Mouse (Mus musculus): ENCODE data around the gene Tmem131. TPM values are rescaled to one million over a fixed set of nuclear protein-coding genes. Genes with fewer than 3 reads are reported as not detected.

Gene Tmem131
- polyA plus RNA-seq, 1 experiment from 2014 or later, result 6.5 TPM

DNA sequence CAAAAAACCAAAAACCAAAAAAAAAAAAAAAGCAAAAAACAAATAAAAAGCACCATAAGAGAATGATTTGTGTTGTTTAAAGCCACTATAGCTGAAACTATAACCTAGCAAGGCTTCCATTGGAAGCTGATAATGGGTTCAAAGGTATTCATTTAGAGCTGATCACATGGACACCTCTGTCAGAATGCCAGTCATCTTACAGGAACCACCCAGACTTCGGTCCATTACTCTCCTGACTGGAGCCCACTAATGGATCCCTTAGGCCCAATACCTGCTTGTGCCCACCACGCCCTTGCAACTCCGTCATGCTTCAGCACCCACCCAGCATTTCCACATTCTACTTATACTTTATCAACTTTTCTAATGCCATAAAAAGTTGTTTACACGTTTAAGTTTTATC lies 17.2 kb downstream of the Tmem131 start:
- H3K9me3 ChIP-seq (replicated peaks), result no peaks in the 10 kb centered on the region
- H3K27ac ChIP-seq, result peak overlapping the region; percentile 82
- ATAC-seq (ENCODE audit: low read depth) (no peak), DNase-seq (no peak)
- H3K4me1 ChIP-seq (replicated peaks), result peaks cover 96% of the 10 kb centered on the region
- H3K4me2 ChIP-seq, result peak overlapping the region; percentile 41
- H3K9ac ChIP-seq, result peak overlapping the region; percentile 48; the same call in 1 of the 2 replicates
- H3K27me3 ChIP-seq, result no peaks in the 10 kb centered on the region
- H3K36me3 ChIP-seq, result 0 out of 2 replicates have a peak, but pooled peaks cover 4% of the 10 kb centered on the region
- no peak overlapping the region for H3K4me3 ChIP-seq (replicated peaks)
- WGBS (ENCODE audit: insufficient replicate concordance), result 60% methylated on average over 4 of the region's 4 CpGs

DNA sequence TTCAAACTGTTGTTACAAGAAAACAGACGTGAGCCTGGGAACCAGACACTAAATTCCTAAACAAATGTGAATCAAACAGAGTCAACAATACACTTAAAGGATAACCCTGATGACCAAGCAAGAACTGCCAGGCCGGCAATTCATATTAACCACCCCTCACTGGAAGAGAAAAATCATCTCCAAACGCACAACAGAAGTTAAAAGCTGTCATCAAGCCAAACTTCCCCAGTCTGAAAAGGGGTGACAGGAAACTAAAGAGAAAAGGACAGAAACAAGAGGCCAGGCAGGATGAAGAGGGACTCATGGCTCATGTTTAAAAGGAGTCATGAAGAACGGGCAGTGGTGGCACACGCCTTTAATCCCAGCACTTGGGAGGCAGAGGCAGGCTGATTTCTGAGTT lies 17.7 kb downstream of the Tmem131 start:
- H3K27ac ChIP-seq, result peak overlapping the region; percentile 37
- no peaks in the 10 kb centered on the region for H3K9me3 ChIP-seq (replicated peaks)
- no peak overlapping the region for H3K4me3 ChIP-seq (replicated peaks)
- WGBS (ENCODE audit: insufficient replicate concordance), result 49% methylated on average over 5 of the region's 5 CpGs
- DNase-seq (no peak), ATAC-seq (ENCODE audit: low read depth) (no peak)
- H3K27me3 ChIP-seq, result no peaks in the 10 kb centered on the region
- 0 out of 2 replicates have a peak overlapping the region, but pooled peaks have one; percentile 2 for H3K9ac ChIP-seq
- no peak overlapping the region for H3K4me2 ChIP-seq
- H3K36me3 ChIP-seq, result 0 out of 2 replicates have a peak, but pooled peaks cover 4% of the 10 kb centered on the region
- H3K4me1 ChIP-seq (replicated peaks), result peaks cover 96% of the 10 kb centered on the region

DNA sequence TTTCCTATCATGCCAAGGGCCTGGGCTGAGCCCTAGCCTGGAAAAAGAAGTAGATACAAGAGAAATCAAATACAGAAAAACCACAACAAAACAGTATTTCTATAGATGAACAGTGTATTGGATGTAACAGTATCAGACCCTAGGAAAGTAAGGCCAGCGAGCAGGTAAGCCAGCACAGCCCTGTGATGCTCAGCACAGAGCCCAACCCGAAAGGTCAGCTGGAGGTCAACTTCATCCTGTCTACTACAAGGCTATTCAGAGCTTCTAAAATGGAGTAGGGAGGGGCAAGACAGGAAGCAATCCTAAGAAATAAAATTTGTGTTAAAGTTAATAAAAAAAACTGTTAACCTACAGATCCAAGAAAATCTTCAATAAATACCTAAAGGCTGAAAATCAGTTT lies 18.6 kb downstream of the Tmem131 start:
- 83% methylated on average over 2 of the region's 2 CpGs for WGBS (ENCODE audit: insufficient replicate concordance)
- no peaks in the 10 kb centered on the region for H3K27me3 ChIP-seq
- no peaks in the 10 kb centered on the region for H3K36me3 ChIP-seq
- H3K4me2 ChIP-seq, result no peak overlapping the region
- H3K9me3 ChIP-seq (replicated peaks), result no peaks in the 10 kb centered on the region
- peaks cover 98% of the 10 kb centered on the region for H3K4me1 ChIP-seq (replicated peaks)
- ATAC-seq (ENCODE audit: low read depth) (no peak), DNase-seq (no peak)
- no peak overlapping the region for H3K27ac ChIP-seq
- H3K4me3 ChIP-seq (replicated peaks), result no peak overlapping the region
- no peak overlapping the region for H3K9ac ChIP-seq

DNA sequence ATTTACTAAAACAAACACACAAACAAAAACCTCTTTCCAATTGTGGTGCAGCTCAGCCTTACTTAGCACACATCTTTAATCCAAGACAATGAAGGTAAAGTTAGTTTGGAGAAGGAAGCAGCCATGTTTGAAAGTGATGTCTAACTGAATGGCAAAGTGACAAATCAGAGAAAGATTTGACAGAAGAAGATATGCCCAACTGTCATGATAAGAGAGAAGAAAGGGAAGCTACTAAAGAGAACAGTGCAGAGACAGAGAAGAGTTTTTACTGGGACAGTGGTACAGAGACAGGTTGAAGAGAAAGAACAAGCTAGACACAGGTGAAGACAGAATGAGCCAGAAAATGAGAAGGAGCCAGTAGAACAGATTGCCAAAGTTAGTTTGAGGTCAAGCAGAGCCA lies 19.6 kb downstream of the Tmem131 start:
- peak overlapping the region; percentile 78; the same call in 1 of the 2 replicates for H3K4me2 ChIP-seq

DNA sequence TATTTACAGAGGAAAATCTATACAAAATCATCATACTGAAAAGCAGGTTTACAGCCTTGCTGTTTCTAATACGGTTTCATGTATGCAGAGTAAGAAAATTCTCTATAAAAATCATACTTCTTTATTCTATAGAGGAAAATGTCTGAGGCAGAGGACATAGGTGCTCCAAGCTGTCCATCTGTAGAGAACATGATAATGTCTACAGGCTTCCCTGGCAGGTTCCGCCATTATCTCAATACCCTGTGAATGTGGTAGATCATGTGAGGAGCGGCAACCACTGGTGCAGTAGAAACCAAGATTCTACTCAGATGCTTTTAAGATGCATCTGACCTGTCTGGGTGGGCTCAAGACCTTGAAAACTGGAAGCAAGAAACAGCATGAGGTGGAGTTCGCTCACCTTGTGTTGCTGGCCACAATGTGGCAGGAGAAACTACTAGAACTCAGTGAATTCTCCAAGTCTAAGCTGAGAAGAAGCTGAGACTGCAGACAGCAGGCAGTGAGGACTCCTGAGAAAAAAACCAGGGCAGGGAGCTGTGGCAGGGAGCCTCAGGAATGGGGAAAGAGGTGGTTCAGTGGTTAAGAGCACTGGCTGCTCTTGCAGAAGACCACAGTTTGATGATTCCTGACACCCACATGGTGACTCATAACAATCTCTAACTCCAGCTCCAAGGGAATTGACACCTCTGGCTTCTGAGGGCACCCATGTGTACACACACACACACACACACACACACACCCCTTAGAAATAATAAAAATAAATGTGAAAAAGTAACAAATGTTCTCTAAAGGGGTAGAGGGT lies 20.6 kb downstream of the Tmem131 start:
- no peaks in the 10 kb centered on the region for H3K9me3 ChIP-seq (replicated peaks)
- H3K27me3 ChIP-seq, result no peaks in the 10 kb centered on the region
- 41% methylated on average over 4 of the region's 4 CpGs for WGBS (ENCODE audit: insufficient replicate concordance)
- peaks cover 98% of the 10 kb centered on the region for H3K4me1 ChIP-seq (replicated peaks)
- peak overlapping the region; percentile 73 for H3K9ac ChIP-seq
- peak overlapping the region; percentile 21 for H3K4me3 ChIP-seq (replicated peaks)
- no peaks in the 10 kb centered on the region for H3K36me3 ChIP-seq
- H3K4me2 ChIP-seq, result peak overlapping the region; percentile 78
- DNase-seq (no peak), ATAC-seq (ENCODE audit: low read depth) (no peak)
- peak overlapping the region; percentile 99 for H3K27ac ChIP-seq

More for the DNA sequence above, 19.6 kb downstream of the Tmem131 start:
- Histone ChIP-seq H3K27ac (peak overlapping the region; percentile 99), H3K27me3 (no peaks in the 10 kb centered on the region), H3K36me3 (no peaks in the 10 kb centered on the region), H3K4me3 (replicated peaks) (no peak overlapping the region), H3K9ac (peak overlapping the region; percentile 73), H3K9me3 (replicated peaks) (no peaks in the 10 kb centered on the region), H3K4me1 (replicated peaks) (peaks cover 98% of the 10 kb centered on the region)
- ATAC-seq (ENCODE audit: low read depth) (no peak), DNase-seq (no peak)

DNA sequence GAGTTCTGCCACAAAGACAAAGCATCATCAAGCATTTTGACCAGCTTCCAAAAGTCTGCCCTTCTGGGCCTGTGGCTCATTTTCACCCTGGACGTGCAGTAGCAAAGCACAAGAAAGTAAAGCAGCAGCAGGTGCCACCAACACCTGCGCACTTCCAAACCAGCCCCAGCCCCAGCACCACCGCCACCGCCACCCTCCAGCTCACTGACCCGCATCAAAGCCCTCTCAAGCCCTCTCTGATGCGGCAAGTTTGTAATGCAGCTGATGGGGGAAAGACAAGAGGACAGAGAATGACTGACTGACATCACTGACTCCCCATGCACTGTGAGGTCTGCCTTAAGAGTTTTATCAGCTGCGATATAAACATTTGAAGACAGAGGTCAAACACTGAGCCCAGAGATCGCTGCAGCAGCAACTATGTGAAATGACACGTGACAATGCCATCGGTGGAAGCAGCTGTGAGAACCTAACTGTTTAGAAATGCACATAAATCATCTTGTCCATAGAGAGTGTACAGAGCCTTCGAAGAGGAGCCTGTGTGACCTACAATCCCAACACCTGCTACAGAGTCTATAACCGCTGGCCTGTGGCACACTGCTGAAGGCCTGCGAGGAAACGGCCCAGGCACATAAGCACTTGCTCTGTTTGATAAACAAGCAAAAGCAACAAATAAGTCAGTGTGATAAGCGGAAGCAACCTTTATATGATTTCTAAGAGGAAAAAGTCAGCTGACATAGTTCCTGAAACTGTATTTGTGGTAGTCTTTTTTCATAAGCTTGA lies 21.7 kb downstream of the Tmem131 start:
- ATAC-seq (ENCODE audit: low read depth) (no peak), DNase-seq (no peak)
- Histone ChIP-seq H3K4me3 (replicated peaks) (peak overlapping the region; percentile 39), H3K27me3 (no peaks in the 10 kb centered on the region), H3K27ac (peak overlapping the region; percentile 99), H3K9me3 (replicated peaks) (no peaks in the 10 kb centered on the region), H3K9ac (peak overlapping the region; percentile 73), H3K4me1 (replicated peaks) (peaks cover 99% of the 10 kb centered on the region), H3K36me3 (0 out of 2 replicates have a peak, but pooled peaks cover 1% of the 10 kb centered on the region), H3K4me2 (peak overlapping the region; percentile 78)
- WGBS (ENCODE audit: insufficient replicate concordance), result 49% methylated on average over 15 of the region's 15 CpGs

DNA sequence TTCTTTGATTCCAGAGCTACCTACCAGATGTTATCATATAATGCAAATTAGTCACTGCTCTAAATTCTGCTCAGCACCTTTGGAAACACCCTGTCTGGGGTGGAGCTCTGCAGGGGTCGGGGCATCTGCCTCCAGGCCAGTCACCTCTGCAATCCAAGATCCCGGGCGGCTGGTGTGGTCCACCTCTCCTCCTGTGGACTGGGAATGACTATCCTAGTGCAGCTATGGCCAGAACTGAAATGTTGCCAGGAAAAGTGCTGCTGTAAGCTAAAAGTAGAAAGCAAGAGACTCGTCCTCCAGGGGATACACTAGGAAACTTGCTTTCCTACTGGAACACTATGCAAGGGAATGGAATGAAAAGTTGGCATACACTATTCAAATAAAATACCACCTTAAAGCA lies 22.7 kb downstream of the Tmem131 start:
- DNase-seq, result no peak
- 0 out of 2 replicates have a peak, but pooled peaks cover 5% of the 10 kb centered on the region for H3K36me3 ChIP-seq
- no peak for ATAC-seq (ENCODE audit: low read depth)
- no peaks in the 10 kb centered on the region for H3K27me3 ChIP-seq
- H3K4me1 ChIP-seq (replicated peaks), result peaks cover 99% of the 10 kb centered on the region
- H3K27ac ChIP-seq, result peak overlapping the region; percentile 99
- peak overlapping the region; percentile 39 for H3K4me3 ChIP-seq (replicated peaks)
- peak overlapping the region; percentile 78 for H3K4me2 ChIP-seq
- H3K9me3 ChIP-seq (replicated peaks), result no peaks in the 10 kb centered on the region
- 30% methylated on average over 4 of the region's 4 CpGs for WGBS (ENCODE audit: insufficient replicate concordance)
- H3K9ac ChIP-seq, result peak overlapping the region; percentile 73

DNA sequence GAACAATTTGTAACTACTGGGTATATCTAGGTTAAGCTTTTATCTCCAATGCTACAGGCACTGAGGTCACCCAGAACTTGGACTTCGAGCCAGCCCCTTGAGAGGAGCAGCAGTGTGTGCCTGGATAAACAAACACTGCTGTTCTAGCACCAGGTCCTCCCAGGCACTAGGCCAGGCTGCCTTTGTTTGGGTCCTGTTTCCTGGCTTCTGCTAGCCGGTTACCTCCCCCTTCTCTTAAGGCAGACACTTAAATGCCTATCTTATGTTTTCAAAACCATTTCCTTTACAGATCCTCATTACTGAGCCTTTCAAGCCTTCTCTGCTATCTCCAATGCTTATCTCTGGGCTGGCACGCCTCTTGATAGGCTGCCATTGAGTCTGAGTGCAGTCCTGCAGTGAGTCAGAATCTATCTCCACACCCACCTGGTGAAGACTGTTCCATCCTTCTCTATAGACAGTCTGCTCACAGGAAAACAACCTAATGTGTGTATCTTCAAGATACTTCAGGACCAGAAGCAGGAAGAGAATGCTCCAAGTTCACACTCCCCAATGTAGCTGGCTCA lies 23.2 kb downstream of the Tmem131 start:
- peak overlapping the region; percentile 99 for H3K27ac ChIP-seq
- no peaks in the 10 kb centered on the region for H3K9me3 ChIP-seq (replicated peaks)
- peak overlapping the region; percentile 39 for H3K4me3 ChIP-seq (replicated peaks)
- peak; percentile 75 for ATAC-seq (ENCODE audit: low read depth)
- DNase-seq, result peak; percentile 77
- peak overlapping the region; percentile 78 for H3K4me2 ChIP-seq
- 2% methylated on average over 3 of the region's 3 CpGs for WGBS (ENCODE audit: insufficient replicate concordance)
- H3K36me3 ChIP-seq, result peaks cover 5% of the 10 kb centered on the region; the same call in 1 of the 2 replicates
- H3K4me1 ChIP-seq (replicated peaks), result peaks cover 100% of the 10 kb centered on the region
- peak overlapping the region; percentile 73 for H3K9ac ChIP-seq
- H3K27me3 ChIP-seq, result no peaks in the 10 kb centered on the region

DNA sequence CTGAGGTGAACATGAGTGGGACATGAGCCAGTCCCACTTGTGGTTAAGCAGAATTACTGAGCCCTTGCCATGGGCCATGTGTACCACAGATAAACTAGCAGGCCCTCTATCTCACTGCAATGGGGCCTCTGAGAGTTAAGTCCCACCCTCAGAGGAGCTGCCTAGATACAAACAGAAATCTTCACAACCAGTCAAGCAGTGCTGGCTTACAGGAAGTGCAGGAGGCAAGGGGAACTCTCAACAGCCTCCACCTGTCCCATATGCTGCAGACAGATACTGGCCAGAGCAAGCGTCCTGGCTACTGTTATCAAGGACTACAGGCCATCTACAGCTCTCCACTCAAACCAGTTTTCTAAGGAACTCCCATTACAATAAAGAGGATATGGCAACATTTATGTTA lies 23.7 kb downstream of the Tmem131 start:
- no peaks in the 10 kb centered on the region for H3K27me3 ChIP-seq
- no peaks in the 10 kb centered on the region for H3K9me3 ChIP-seq (replicated peaks)
- peaks cover 100% of the 10 kb centered on the region for H3K4me1 ChIP-seq (replicated peaks)
- H3K4me3 ChIP-seq (replicated peaks), result peak overlapping the region; percentile 35
- H3K36me3 ChIP-seq, result peaks cover 5% of the 10 kb centered on the region; the same call in 1 of the 2 replicates
- H3K9ac ChIP-seq, result peak overlapping the region; percentile 73; the same call in 1 of the 2 replicates
- 0% methylated on average over 1 of the region's 1 CpGs for WGBS (ENCODE audit: insufficient replicate concordance)
- DNase-seq (peak; percentile 90), ATAC-seq (ENCODE audit: low read depth) (peak; percentile 91)
- H3K27ac ChIP-seq, result peak overlapping the region; percentile 99
- H3K4me2 ChIP-seq, result peak overlapping the region; percentile 78

DNA sequence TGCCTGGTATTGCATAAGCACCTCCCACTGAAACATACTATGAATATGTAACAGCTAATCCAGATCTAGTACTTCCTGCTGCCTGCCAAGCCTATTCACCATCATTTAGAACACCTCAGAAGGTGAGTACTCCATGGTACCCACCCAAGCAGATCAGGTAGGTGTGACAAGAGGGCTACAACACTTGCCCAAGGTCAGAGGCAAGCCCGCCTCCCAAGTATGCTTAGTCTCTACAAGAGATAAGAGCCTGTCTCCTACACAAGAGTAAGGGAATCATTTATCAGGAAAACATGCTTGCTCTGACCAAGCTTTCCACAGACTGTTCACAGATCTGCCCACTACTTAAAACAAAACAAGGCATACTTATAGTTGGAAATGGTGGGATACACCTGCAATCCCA lies 26.0 kb downstream of the Tmem131 start:
- H3K27me3 ChIP-seq, result no peaks in the 10 kb centered on the region
- ATAC-seq (ENCODE audit: low read depth) (peak; percentile 18), DNase-seq (peak; percentile 52)
- no peaks in the 10 kb centered on the region for H3K9me3 ChIP-seq (replicated peaks)
- peaks cover 100% of the 10 kb centered on the region for H3K4me1 ChIP-seq (replicated peaks)
- 22% methylated on average over 1 of the region's 1 CpGs for WGBS (ENCODE audit: insufficient replicate concordance)
- peak overlapping the region; percentile 68 for H3K9ac ChIP-seq
- peak overlapping the region; percentile 99 for H3K27ac ChIP-seq
- H3K36me3 ChIP-seq, result peaks cover 5% of the 10 kb centered on the region; the same call in 1 of the 2 replicates
- peak overlapping the region; percentile 78 for H3K4me2 ChIP-seq
- H3K4me3 ChIP-seq (replicated peaks), result peak overlapping the region; percentile 7; the same call in 1 of the 2 replicates

DNA sequence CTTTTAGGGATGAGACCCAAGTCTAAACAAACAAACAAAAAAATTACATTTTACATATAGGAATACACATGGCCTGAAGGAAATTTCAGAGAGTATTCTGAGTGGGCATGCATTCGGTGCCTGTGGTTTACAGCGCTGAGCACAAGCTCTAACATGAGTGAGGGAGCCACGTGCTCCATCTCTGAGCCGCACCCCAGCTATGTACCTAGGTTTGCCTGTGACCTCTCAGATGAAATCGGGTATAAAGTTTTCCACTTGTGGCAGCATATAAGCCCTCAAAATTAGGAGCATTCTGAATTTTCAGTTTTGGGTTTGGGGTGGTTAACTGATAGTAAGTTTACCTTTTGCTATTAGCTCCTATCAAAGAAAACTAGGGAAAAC lies 28.3 kb downstream of the Tmem131 start:
- Histone ChIP-seq H3K4me2 (no peak overlapping the region), H3K27ac (peak overlapping the region; percentile 99), H3K4me3 (replicated peaks) (no peak overlapping the region), H3K27me3 (no peaks in the 10 kb centered on the region), H3K4me1 (replicated peaks) (peaks cover 92% of the 10 kb centered on the region), H3K36me3 (peaks cover 5% of the 10 kb centered on the region; the same call in 1 of the 2 replicates), H3K9me3 (replicated peaks) (no peaks in the 10 kb centered on the region), H3K9ac (peak overlapping the region; percentile 44; the same call in 1 of the 2 replicates)
- ATAC-seq (ENCODE audit: low read depth) (no peak), DNase-seq (no peak)
- WGBS (ENCODE audit: insufficient replicate concordance), result 72% methylated on average over 5 of the region's 5 CpGs

Data from liver, embryonic 13.5 days (tissue).